Mouse (Mus musculus) embryonic fibroblast, embryonic 13.5 days (primary cell): ENCODE data around the gene Cyp4f39. TPM values are rescaled to one million over a fixed set of nuclear protein-coding genes. Genes with fewer than 3 reads are reported as not detected.
A peak's percentile ranks its signal among the peaks of the same experiment; 100 is the strongest.
"Not testable (repeated sequence)": the region's sequence is repeated elsewhere in the genome, so short reads cannot be mapped to it uniquely, and the experiment has no call there.

Source experiments
- H3K27ac ChIP-seq: 2 replicates; pipeline ENCODE4 v1.5.1; 2012; ENCODE audit warnings: low read length, control low read depth, inconsistent platforms; ENCODE audit not compliant: insufficient read depth
- H3K4me1 ChIP-seq: 2 replicates; pipeline ENCODE4 v1.6.1; 2011; ENCODE audit warnings: low read length; ENCODE audit not compliant: control insufficient read depth, insufficient read depth
- H3K4me3 ChIP-seq: 2 replicates; pipeline ENCODE4 v1.5.1; 2011; ENCODE audit warnings: mild to moderate bottlenecking, control low read depth, low read length; ENCODE audit not compliant: insufficient read depth
- CTCF ChIP-seq: IDR thresholded peaks from 2 replicates; pipeline ENCODE4 v1.5.1; 2011; ENCODE audit warnings: mild to moderate bottlenecking, control low read depth, low read length, moderate library complexity, borderline replicate concordance; ENCODE audit not compliant: insufficient read depth
- POLR2A ChIP-seq: IDR thresholded peaks from 2 replicates; pipeline ENCODE4 v1.6.1; 2011; ENCODE audit warnings: low read depth, mild to moderate bottlenecking, control low read depth, low read length, moderate library complexity
- polyA plus RNA-seq: library from polyadenylated mRNA; stranded (reverse); fragments of >200 nt; gene quantifications from 2 replicates; pipeline ENCODE4 v1.2.4, GENCODE M21; 2011; ENCODE audit warnings: low read depth; ENCODE audit not compliant: missing spikeins, insufficient read length

Cyp4f39 gene
- polyA plus RNA-seq, 1 experiment = not detected

DNA sequence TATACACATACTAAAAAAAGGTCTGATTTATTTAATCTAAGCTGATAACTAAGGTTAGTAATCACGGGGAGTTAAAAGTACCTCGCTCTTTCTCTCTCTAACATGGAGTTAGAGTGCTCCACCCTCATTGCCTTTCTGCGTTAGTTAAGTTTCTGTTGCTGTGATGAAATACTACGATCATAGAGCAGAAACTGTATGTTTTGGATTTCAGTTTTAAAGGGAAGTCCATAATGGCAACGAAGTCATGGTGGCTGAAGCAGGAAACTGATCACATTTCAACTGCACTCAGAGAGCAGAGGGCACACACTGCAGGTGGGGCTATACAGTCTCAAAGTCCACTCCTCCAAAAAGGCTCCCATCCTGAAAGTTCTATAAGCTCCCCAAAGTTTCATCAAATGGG, 70.3 kb downstream of the Cyp4f39 start:
- Histone ChIP-seq H3K4me3 (no peak overlapping the region), H3K4me1 (no peaks in the 10 kb centered on the region), H3K27ac (no peak overlapping the region)
- TF ChIP-seq POLR2A (no peak), CTCF (no peak)

DNA sequence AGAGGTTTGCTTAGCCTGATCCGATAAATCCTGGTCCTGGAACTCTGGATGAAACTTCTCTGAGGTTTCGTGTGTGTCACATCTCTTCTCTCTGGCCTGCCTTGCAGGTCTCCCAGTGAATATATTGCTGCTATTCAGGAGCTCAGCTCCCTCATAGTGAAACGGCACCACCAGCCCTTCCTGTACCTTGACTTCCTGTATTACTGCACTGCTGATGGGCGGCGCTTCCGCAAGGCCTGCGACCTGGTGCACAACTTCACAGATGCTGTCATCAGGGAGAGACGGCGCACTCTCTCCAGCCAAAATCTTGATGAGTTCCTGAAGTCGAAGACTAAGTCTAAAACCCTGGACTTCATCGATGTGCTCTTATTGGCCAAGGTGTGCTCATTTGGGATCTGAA, 71.4 kb downstream of the Cyp4f39 start:
- Histone ChIP-seq H3K27ac (no peak overlapping the region), H3K4me1 (no peaks in the 10 kb centered on the region), H3K4me3 (no peak overlapping the region)
- TF ChIP-seq CTCF (no peak), POLR2A (no peak)

DNA sequence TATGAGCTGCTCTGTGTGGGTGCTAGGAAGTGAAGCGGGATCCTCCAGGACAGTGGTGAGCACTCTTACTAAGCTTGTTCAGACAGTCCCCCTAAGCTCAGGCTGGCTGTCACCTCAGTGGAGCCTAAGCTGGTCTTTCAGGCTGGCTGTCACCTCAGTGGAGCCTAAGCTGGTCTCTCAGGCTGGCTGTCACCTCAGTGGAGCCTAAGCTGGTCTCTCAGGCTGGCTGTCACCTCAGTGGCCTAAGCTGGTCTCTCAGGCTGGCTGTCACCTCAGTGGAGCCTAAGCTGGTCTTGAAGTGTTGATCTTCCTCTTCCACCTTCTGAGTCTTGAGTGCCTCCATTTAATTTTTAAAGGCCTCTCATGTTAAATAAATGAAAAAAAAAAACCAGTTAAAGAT, 73.8 kb downstream of the Cyp4f39 start:
- H3K4me1 ChIP-seq, H3K27ac ChIP-seq, H3K4me3 ChIP-seq: not testable (repeated sequence)

DNA sequence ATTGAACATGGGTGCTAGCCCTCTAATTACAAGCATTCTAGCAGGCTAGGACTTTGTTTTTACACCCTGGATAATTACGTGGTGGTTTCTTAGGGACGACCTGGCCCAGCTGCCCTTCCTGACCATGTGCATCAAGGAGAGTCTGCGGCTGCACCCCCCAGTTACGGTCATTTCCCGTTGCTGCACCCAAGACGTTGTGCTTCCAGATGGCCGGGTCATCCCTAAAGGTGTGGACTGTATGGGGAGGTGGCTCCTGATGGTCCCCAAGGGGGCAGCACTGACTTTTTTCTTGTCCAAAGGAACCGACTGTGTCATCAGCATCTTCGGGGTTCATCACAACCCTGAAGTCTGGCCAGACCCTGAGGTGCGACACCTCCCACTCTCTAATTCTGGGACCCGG, 75.2 kb downstream of the Cyp4f39 start:
- no peaks in the 10 kb centered on the region for H3K4me1 ChIP-seq
- TF ChIP-seq POLR2A (no peak), CTCF (no peak)
- H3K4me3 ChIP-seq = no peak overlapping the region
- no peak overlapping the region for H3K27ac ChIP-seq

DNA sequence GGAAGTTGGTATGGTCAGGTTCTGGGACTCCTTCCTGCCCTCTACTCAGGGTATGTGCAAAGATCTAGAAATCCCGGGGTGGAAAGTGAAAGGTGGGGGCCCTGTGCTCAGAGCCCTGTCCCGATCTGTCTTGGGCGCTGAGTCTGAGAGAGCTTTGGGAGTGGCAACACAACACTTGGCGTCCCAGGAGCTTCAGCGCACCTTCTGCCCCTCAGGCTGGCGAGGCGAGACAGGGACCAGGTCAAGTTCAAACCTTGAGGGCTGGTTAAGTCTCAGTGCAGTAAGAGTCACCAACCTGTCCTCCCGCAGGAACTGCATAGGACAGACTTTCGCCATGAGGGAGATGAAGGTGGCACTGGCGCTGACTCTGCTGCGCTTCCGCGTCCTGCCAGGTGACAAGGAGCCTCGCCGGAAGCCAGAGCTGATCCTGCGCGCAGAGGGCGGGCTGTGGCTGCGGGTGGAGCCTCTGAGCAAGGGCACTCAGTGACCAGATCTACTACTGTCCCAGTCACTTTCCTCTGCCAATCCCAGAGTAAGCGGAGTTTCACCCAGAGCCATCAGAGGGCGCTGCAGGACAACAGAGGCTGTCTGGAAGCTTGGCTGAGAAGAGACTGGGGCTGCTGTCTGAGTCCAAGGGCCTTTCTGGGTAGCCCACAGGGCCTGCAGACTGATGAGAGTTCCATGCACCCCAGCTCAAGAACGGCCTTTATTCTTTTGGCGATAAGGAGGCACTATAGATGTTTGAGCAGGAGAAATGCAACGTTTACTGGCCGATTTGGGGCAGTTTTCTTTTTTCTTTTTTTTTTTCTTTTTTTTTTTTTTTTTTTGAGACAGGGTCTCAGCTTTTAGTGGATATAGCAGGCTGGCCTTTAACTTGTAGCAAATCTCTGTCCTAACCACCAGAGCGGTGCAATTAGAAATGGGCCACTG, 76.2 kb downstream of the Cyp4f39 start:
- peak; percentile 43 for TF ChIP-seq CTCF
- TF ChIP-seq POLR2A = no peak
- Histone ChIP-seq H3K4me1 (no peaks in the 10 kb centered on the region), H3K27ac (no peak overlapping the region), H3K4me3 (no peak overlapping the region)

DNA sequence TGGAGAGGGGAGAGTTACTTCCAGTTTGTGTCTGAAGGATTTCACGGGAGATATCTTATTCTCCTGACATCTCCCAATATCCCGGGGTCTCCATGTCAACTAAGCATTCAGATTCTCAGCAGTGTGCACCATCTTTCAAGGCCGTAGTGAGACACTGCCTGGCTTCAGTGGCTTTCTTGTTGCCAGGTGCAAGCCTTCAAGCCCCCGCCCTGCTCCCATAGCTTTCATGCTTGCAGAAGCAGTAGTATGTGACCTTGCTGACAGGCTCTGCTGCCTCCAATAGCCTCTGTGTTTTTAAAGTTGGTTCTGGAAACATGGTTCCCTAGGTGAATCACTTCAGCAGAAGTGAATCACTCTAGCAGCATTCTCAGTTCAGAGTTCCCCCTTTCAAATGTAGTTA, 79.8 kb downstream of the Cyp4f39 start:
- H3K27ac ChIP-seq, H3K4me1 ChIP-seq, H3K4me3 ChIP-seq: not testable (repeated sequence)

DNA sequence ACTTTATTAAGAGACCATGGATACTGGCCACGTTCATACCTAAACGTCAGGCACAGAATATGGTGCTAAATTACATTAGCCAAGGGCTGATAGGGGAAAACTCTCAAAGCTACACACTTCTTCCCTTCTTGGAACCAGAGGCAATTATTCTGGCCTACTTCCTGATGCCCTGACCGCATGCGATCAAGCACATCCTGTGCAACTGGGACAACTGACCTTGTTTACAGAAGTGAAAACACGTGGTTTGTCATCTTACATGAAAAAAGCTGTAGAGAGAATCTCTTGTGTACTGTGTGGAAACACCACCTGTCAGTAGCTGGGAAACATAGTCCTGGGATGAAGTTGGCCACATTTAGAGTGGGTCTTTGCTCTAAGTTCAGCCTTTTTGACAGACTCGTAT, 81.5 kb downstream of the Cyp4f39 start:
- Histone ChIP-seq H3K4me1 (0 out of 2 replicates have a peak, but pooled peaks cover 5% of the 10 kb centered on the region), H3K27ac (no peak overlapping the region), H3K4me3 (no peak overlapping the region)
- no peak for TF ChIP-seq POLR2A
- no peak for TF ChIP-seq CTCF

DNA sequence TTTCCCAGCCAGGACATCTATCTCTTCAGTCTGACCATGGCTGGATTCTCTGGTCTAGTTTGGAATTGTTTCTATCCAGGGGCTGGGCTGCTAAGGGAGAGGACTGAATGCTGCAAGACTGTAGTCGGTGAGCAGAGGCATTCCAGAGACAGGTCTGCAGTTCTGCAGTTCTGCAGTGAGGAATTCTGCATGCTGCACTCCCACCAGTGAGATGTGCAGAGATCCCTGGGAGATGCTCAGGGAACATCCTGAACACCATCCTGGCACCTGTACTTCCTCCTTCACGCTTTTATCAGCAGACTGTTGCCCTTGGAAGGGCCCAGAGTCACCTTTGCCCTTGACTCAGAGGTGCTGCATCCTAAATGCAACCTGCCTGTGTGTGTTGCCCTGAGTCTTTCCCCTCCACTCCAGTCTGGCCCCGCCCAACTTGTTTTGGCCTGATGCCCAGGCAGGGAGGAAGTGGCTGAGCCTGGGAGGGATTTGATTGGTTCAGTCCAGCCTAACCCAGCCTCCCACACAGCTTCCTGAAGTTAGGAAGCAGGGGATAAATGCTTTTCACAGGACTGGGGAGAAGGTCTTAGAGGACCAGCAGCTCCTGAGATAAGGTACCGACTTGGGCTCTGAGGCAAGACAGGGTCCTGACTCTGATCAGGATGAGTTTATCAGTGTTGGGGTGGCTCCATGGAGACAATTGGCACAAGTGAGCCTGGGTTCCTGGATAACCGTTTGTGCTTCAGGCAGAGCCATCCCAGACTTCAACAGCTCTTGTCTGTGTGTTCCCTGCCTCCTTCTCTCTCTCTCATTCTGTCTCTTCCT, 83.7 kb downstream of the Cyp4f39 start, which contains the start of gene Cyp4f16:
Cyp4f16 (plus strand) TSS at position 508 of the 816 bp plus-strand sequence.
- peak; percentile 95 for TF ChIP-seq POLR2A

DNA sequence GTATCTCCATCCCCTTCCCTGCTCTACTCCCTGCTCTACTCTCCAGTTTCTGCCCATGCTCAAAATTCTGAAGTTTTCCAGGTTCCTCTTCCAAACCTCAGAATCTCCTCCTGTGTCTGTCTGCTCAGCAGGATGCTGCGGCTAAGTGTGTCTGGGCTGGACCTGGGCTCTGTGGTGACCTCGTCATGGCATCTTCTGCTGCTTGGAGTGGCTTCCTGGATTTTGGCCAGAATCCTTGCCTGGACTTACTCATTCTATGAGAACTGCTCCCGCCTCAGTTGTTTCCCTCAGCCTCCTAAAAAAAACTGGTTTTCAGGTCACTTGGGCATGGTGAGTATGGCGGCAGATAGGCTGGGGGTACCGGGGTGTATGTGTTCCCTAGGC, 84.3 kb downstream of the Cyp4f39 start:
- TF ChIP-seq CTCF (no peak), POLR2A (no peak)
- Histone ChIP-seq H3K27ac (peak overlapping the region; percentile 0; the same call in 1 of the 2 replicates), H3K4me3 (peak overlapping the region; percentile 59), H3K4me1 (0 out of 2 replicates have a peak, but pooled peaks cover 5% of the 10 kb centered on the region)

More for the DNA sequence above, 83.7 kb downstream of the Cyp4f39 start, which contains the start of gene Cyp4f16:
- Histone ChIP-seq H3K4me3 (peak within 1 kb of the TSS; percentile 59), H3K27ac (peak within 1 kb of the TSS; percentile 0; the same call in 1 of the 2 replicates)
- H3K4me1 ChIP-seq = not testable (repeated sequence)

Other genes with a start within 250 kb of the Cyp4f39 start
- 79.6 and 80.7 TPM in 2 replicates for gene Brd4, start 168.0 kb upstream of the Cyp4f39 start, polyA plus RNA-seq
- gene Akap8, start 131.5 kb upstream of the Cyp4f39 start, polyA plus RNA-seq = 53.2 and 61.9 TPM in 2 replicates
- gene Akap8l, start 102.1 kb upstream of the Cyp4f39 start, polyA plus RNA-seq = 28.0 and 32.7 TPM in 2 replicates
- 24.4 and 26.1 TPM in 2 replicates for gene Wiz, start 63.3 kb upstream of the Cyp4f39 start, polyA plus RNA-seq
- gene Rasal3, start 49.1 kb upstream of the Cyp4f39 start, polyA plus RNA-seq = not detected in 2 replicates
- not detected in 2 replicates for gene Pglyrp2, start 28.6 kb upstream of the Cyp4f39 start, polyA plus RNA-seq
- 15.1 and 15.8 TPM in 2 replicates for gene Cyp4f17, start 53.3 kb downstream of the Cyp4f39 start, polyA plus RNA-seq
- gene Cyp4f16, start 83.8 kb downstream of the Cyp4f39 start, polyA plus RNA-seq = 31.3 TPM in 2 replicates
- gene Cyp4f37, start 168.6 kb downstream of the Cyp4f39 start, polyA plus RNA-seq = not detected in 2 replicates
- not detected in 2 replicates for gene Cyp4f40, start 206.2 kb downstream of the Cyp4f39 start, polyA plus RNA-seq
- not detected in 2 replicates for gene Cyp4f15, start 232.9 kb downstream of the Cyp4f39 start, polyA plus RNA-seq